Mouse (Mus musculus) ES-CJ7 (cell line): ENCODE measurements around the gene Helb.

Experiments used
- DNase-seq: peaks from one replicate; pipeline ENCODE4 v3.0.0; 2011; ENCODE audit warnings: low read depth, low spot score

The Helb gene

GRCm38 (mm10) chr10:120112507-120113396, at the start of gene Helb:
Gene Helb, minus strand, starts transcription at chr10:120112987.
- peak; percentile 98 for DNase-seq

- DNase-seq: no peak
Measured at GRCm38 (mm10) chr10:120160533-120160932, 47.7 kb upstream of the Helb start.

GRCm38 (mm10) chr10:120153911-120154310, 41.1 kb upstream of the Helb start:
- DNase-seq: peak; percentile 43

GRCm38 (mm10) chr10:120151672-120152071, 38.9 kb upstream of the Helb start:
- DNase-seq: no peak

- no peak for DNase-seq
Measured at GRCm38 (mm10) chr10:120140916-120141516, 28.2 kb upstream of the Helb start.

GRCm38 (mm10) chr10:120140193-120140592, 27.4 kb upstream of the Helb start:
- no peak for DNase-seq

- peak; percentile 38 for DNase-seq
Measured at GRCm38 (mm10) chr10:120136020-120136562, 23.3 kb upstream of the Helb start.

- no peak for DNase-seq
Measured at GRCm38 (mm10) chr10:120133697-120134096, 20.9 kb upstream of the Helb start.

- DNase-seq: peak; percentile 79
Measured at GRCm38 (mm10) chr10:120130621-120131020, 17.8 kb upstream of the Helb start.

GRCm38 (mm10) chr10:120128601-120129277, 16.0 kb upstream of the Helb start:
- no peak for DNase-seq

GRCm38 (mm10) chr10:120125465-120125857, 12.7 kb upstream of the Helb start:
- DNase-seq: no peak

- peak; percentile 89 for DNase-seq
Measured at GRCm38 (mm10) chr10:120124801-120125464, 12.1 kb upstream of the Helb start.

- peak; percentile 89 for DNase-seq
Measured at GRCm38 (mm10) chr10:120123721-120124120, 10.9 kb upstream of the Helb start.

GRCm38 (mm10) chr10:120115249-120115648, 2.5 kb upstream of the Helb start:
- peak; percentile 75 for DNase-seq

- DNase-seq: peak; percentile 98
Measured at GRCm38 (mm10) chr10:120114493-120114892, 1.7 kb upstream of the Helb start.

GRCm38 (mm10) chr10:120113980-120114379, 1.2 kb upstream of the Helb start:
- DNase-seq: peak; percentile 62

GRCm38 (mm10) chr10:120113482-120113881, 695 bp upstream of the Helb start:
- DNase-seq: peak; percentile 33

- peak; percentile 44 for DNase-seq
Measured at GRCm38 (mm10) chr10:120111691-120112319, 982 bp downstream of the Helb start.

- DNase-seq: peak; percentile 48
Measured at GRCm38 (mm10) chr10:120100806-120101205, 12.0 kb downstream of the Helb start.

- DNase-seq: no peak
Measured at GRCm38 (mm10) chr10:120097564-120097963, 15.2 kb downstream of the Helb start.

- DNase-seq: no peak
Measured at GRCm38 (mm10) chr10:120095716-120096115, 17.1 kb downstream of the Helb start.
